Mouse (Mus musculus) limb, embryonic 13.5 days (tissue): ENCODE measurements at regions not wholly inside any gene's neighbourhood (a gene's known extent, or its start where the extent isn't known, plus 50 kb on each side); places are given as distances from the start of the nearest gene placed in this dataset.

ENCODE experiments used
- ATAC-seq: fragments of 200-750 bp; cut with Nextera tagmentation; 2 replicates; pipeline ENCODE4 v1.8.0; 2017; ENCODE audit warnings: low read depth, moderate number of reproducible peaks, moderate TSS enrichment; ENCODE audit not compliant: low FRiP score
- H3K27ac ChIP-seq: fragments of 300-500 bp; sonication (generic); 2 replicates; pipeline ENCODE4 v1.5.1; 2015; ENCODE audit warnings: inconsistent platforms, mild to moderate bottlenecking, moderate library complexity
- H3K27me3 ChIP-seq: fragments of 300-500 bp; sonication (generic); 2 replicates; pipeline ENCODE4 v1.6.1; 2015; ENCODE audit warnings: mild to moderate bottlenecking, inconsistent platforms
- H3K36me3 ChIP-seq: fragments of 300-500 bp; sonication (generic); 2 replicates; pipeline ENCODE4 v1.6.1; 2015; ENCODE audit warnings: inconsistent platforms, mild to moderate bottlenecking, moderate library complexity
- H3K4me1 ChIP-seq: fragments of 300-500 bp; sonication (generic); 2 replicates; pipeline ENCODE4 v1.6.1; 2015; ENCODE audit warnings: inconsistent platforms
- H3K4me2 ChIP-seq: fragments of 300-500 bp; sonication (generic); replicated peaks from 2 replicates; pipeline ENCODE4 v1.6.1; 2015; ENCODE audit warnings: inconsistent platforms, mild to moderate bottlenecking, moderate library complexity
- H3K4me3 ChIP-seq: fragments of 300-500 bp; sonication (generic); 2 replicates; pipeline ENCODE4 v1.5.1; 2015; ENCODE audit warnings: moderate library complexity, mild to moderate bottlenecking, inconsistent platforms
- H3K9ac ChIP-seq: fragments of 300-500 bp; sonication (generic); 2 replicates; pipeline ENCODE4 v1.6.1; 2015; ENCODE audit warnings: mild to moderate bottlenecking, inconsistent platforms
- H3K9me3 ChIP-seq: fragments of 300-500 bp; sonication (generic); 2 replicates; pipeline ENCODE4 v1.6.1; 2016; ENCODE audit warnings: inconsistent platforms
- WGBS: fragments of 180-500 bp; shearing (Covaris S2); methylation state at CpG from one replicate; pipeline ENCODE4 v1.1.7; 2015; 5-methylcytosine and 5-hydroxymethylcytosine counted together

DNA sequence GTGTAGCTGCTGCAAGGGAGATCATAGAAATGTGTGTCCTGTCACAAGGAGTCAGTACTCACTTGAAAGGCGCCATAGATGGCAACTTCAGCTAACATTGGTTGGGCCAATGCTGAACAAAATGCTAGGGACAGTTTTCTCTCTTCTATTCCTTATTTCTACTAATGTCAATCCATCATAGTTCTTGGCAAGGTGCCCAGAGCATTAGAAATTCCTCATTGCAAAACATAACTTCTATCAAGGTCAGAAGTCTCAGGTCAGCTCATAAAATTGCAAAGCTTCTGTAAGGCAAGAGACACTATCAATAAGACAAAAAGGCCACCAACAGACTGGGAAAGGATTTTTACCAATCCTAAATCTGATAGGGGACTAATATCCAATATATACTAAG lies 106.3 kb downstream of the D1Ertd622e start:
- no peak for ATAC-seq
- Histone ChIP-seq H3K9me3 (no peaks in the 10 kb centered on the region), H3K4me3 (no peak overlapping the region), H3K36me3 (no peaks in the 10 kb centered on the region), H3K4me2 (no peak overlapping the region), H3K27ac (no peak overlapping the region), H3K4me1 (no peaks in the 10 kb centered on the region), H3K9ac (no peak overlapping the region), H3K27me3 (no peaks in the 10 kb centered on the region)
- 84% methylated on average over 1 of the region's 1 CpGs for WGBS

DNA sequence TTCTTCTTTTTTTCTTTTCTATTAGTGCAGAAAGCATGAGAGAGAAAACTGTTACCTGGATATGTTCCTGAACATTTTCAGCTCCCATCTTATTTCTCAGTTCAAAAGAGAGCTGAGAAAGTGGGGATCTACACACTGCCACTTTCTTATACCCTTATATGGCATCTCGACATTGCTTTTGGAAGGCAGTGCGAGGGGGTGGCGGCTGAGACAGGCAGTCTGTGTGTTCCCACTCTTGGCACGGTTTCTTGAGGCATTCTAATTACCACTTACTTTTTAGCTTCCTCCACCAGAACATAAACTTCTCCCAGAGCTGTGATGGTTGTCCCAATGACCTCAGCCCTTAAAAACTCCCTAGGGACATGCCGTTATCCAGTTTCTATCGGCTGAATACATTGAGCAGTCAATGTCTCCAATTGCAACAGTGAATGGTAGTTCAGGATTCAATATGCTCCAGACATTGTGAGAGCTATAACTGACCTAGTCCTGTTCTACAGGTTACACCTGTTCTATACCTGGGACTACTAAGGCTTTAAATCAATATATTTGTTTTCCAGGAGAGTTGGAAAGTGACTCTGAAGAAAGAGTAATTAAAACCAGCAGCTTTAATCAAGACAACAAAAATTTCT lies 106.8 kb downstream of the D1Ertd622e start:
- H3K9me3 ChIP-seq, result no peaks in the 10 kb centered on the region
- 50% methylated on average over 6 of the region's 6 CpGs for WGBS
- no peaks in the 10 kb centered on the region for H3K27me3 ChIP-seq
- no peaks in the 10 kb centered on the region for H3K4me1 ChIP-seq
- H3K27ac ChIP-seq, result no peak overlapping the region
- H3K4me3 ChIP-seq, result no peak overlapping the region
- no peaks in the 10 kb centered on the region for H3K36me3 ChIP-seq
- H3K4me2 ChIP-seq, result no peak overlapping the region
- ATAC-seq, result peak; percentile 36; the same call in 1 of the 2 replicates
- H3K9ac ChIP-seq, result no peak overlapping the region

DNA sequence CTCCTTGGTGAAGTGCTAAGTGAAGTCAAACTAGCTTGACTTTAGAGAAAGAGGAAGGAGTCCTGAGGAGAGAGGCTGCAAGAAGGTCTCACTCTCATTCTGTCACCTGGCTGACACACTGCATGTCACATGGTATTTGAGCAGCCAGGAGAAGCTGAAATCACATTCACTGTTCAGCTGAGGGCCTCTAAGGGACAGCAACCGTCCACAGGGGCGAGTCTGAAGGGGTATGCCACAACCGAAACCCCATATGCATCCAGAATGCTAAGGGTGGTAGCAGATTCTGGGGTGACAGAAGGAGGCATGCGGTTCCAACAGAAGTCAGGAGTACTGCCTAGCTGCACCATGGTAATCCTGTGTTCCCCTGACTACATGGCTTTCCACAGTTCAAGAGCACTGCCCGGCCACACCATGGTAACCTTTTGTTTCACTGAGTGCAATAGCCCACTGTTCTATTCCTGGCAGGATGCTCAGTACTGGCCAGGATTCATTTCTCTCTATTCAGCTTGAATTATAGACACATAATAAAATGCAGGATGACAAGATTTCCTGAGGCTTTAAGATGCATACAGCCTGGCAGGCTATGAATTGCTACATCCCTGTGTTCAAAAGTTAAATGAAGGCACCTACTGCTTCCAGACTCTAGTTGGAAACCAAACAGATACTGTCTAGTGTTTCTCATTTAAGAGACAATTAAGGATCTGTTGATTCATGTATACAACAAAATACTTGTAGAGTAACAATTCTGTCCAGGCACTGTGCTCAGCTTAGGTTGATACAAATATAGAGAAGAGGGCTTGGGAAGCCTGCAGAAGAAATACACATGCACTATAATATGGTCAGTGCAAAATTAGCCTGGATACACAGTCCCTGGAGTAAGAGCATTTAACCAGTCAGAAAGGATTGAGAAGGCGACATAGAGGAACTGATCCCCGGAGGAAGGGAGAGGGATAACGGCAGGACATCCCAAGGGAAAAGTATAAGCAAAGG lies 108.1 kb downstream of the D1Ertd622e start:
- WGBS, result 87% methylated on average over 8 of the region's 8 CpGs
- H3K27me3 ChIP-seq, result no peaks in the 10 kb centered on the region
- H3K4me1 ChIP-seq, result no peaks in the 10 kb centered on the region
- H3K9me3 ChIP-seq, result no peaks in the 10 kb centered on the region
- no peak overlapping the region for H3K4me3 ChIP-seq
- no peak overlapping the region for H3K27ac ChIP-seq
- H3K9ac ChIP-seq, result no peak overlapping the region
- H3K4me2 ChIP-seq, result no peak overlapping the region
- no peaks in the 10 kb centered on the region for H3K36me3 ChIP-seq
- ATAC-seq, result no peak

DNA sequence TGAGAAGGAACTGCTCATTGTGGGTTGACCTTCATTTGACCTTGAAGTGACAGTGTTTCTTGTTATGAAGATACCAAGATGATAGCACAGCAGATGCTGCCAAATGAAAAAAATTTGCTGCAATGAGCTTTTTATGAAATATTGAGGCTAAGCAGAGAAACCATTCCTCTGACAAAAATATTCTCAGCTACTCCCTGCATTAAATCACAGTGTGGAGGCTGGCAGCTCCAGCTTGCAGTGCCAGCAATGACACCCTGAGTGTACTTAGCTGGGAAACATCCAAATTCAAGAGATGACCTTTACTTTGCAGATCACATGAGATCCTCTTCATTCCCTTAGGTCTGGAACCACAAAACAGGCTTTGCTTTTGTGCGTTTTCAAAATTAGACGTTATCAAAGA lies 109.0 kb downstream of the D1Ertd622e start:
- no peaks in the 10 kb centered on the region for H3K4me1 ChIP-seq
- H3K4me3 ChIP-seq, result no peak overlapping the region
- WGBS, result 81% methylated on average over 2 of the region's 2 CpGs
- no peaks in the 10 kb centered on the region for H3K36me3 ChIP-seq
- H3K9ac ChIP-seq, result no peak overlapping the region
- no peaks in the 10 kb centered on the region for H3K27me3 ChIP-seq
- no peak for ATAC-seq
- no peak overlapping the region for H3K4me2 ChIP-seq
- no peak overlapping the region for H3K27ac ChIP-seq
- no peaks in the 10 kb centered on the region for H3K9me3 ChIP-seq

DNA sequence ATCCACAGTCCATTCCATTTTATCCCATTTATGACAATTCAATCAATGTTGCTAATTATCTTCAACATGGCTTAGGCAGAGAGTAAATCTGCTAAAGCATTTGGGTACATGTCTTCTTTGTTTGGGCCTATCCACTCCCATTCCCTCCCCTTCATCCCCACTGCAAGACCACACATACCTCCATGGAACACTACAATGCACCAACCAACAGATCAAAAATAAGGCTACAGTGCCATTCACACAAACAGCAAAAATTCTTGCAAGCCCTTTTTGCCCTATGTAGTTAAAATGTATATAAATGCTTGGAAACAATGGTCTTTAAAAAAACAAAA lies 120.7 kb downstream of the D1Ertd622e start:
- no peak for ATAC-seq
- H3K9ac ChIP-seq, result no peak overlapping the region
- H3K9me3 ChIP-seq, result no peaks in the 10 kb centered on the region
- H3K4me2 ChIP-seq, result no peak overlapping the region
- no peaks in the 10 kb centered on the region for H3K4me1 ChIP-seq
- no peak overlapping the region for H3K27ac ChIP-seq
- no peaks in the 10 kb centered on the region for H3K36me3 ChIP-seq
- H3K27me3 ChIP-seq, result no peaks in the 10 kb centered on the region
- no peak overlapping the region for H3K4me3 ChIP-seq

DNA sequence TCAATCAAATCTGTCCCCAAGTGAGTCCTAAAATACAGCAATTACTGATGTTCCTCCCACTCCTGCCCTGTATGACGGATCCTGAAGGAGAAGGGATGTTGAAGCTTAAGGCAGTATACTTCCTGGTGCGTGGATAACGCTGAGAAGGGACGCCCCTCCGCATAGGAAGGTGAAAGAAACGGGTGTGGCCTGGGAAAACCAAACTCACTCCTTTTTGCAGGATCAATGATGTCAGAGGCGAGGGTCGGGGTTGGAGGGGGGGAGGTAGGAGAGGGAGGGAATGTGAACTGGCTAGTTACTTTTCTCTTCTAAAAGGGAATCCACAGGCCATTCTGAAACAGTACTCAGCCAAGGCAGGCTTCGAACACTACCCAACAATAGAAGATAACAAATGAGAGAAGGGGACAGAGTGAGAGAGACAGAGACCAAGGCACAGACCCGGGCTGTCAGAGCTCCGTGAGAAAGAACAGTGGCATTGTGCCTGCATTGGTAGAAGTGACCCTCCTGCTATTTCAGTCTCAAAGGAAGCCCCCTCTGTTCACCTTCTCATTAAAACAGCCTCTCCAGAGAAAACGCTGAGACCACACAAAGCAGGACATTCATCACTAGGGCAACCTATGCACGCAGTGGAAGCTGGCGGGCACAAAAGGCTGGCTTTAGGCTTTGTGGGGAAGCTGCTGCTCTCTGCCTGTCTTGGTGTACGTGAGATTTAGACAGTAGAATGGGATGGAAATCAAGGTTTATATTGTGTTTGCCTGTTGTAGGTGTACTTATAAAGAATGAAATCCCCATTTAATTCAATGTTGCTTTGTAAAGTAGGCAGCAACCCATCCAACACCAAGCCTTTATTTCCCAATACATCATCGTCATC lies 121.3 kb downstream of the D1Ertd622e start:
- Histone ChIP-seq H3K27ac (no peak overlapping the region), H3K9ac (no peak overlapping the region), H3K4me1 (no peaks in the 10 kb centered on the region), H3K4me3 (no peak overlapping the region), H3K9me3 (no peaks in the 10 kb centered on the region), H3K36me3 (no peaks in the 10 kb centered on the region), H3K27me3 (no peaks in the 10 kb centered on the region), H3K4me2 (no peak overlapping the region)
- no peak for ATAC-seq
- WGBS, result 61% methylated on average over 16 of the region's 16 CpGs

DNA sequence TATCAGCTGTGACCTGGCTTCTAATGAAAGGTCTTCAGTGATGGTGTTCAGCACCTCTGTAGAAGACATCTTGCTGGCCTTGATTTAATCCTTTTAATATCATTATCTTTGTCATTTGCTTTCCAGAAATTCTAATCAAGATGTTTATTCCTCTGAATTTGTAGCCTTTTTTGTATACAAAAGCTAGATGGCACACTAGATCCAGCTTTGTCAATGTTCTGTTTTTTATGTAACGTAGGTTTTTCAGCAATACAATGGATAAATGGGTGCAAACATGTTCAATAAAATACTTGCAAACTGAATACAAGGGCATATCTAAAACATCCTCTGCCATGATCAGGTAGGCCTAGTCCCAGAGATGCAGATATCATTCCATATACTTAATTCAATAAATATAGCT lies 165.0 kb downstream of the D1Ertd622e start:
- Histone ChIP-seq H3K4me3 (no peak overlapping the region), H3K36me3 (no peaks in the 10 kb centered on the region), H3K4me1 (no peaks in the 10 kb centered on the region), H3K9me3 (no peaks in the 10 kb centered on the region), H3K27ac (no peak overlapping the region), H3K9ac (no peak overlapping the region), H3K27me3 (no peaks in the 10 kb centered on the region), H3K4me2 (no peak overlapping the region)
- 63% methylated on average over 1 of the region's 1 CpGs for WGBS
- no peak for ATAC-seq

DNA sequence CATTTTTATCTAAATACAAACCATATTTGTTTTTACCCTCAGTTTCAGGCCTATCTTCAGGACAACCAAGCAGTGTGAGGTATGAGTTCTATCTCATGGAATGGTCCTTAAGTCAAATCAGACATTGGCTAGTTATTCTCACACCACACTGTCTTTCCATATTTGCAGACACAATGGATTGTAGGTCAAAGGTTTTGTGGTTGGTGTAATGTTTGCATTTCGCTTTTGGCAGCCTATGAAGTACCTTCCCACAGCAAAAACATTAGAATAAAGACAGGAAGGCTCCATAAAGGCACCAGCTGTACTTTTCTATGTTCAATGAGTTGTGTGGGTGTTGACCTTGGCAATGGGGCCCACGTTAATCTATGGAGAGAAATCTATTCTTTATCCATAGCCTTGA lies 182.0 kb downstream of the D1Ertd622e start:
- H3K27ac ChIP-seq, result no peak overlapping the region
- no peak for ATAC-seq
- no peak overlapping the region for H3K4me3 ChIP-seq
- H3K36me3 ChIP-seq, result no peaks in the 10 kb centered on the region
- H3K9me3 ChIP-seq, result no peaks in the 10 kb centered on the region
- H3K4me1 ChIP-seq, result no peaks in the 10 kb centered on the region
- H3K27me3 ChIP-seq, result no peaks in the 10 kb centered on the region
- no peak overlapping the region for H3K4me2 ChIP-seq
- WGBS, result 52% methylated on average over 2 of the region's 2 CpGs
- no peak overlapping the region for H3K9ac ChIP-seq
